Mouse (Mus musculus) small intestine, adult 10 weeks (tissue): Measurements from ENCODE around the gene Cyp2t4. TPM values are rescaled to one million over a fixed set of nuclear protein-coding genes. Genes with fewer than 3 reads are reported as not detected.

ENCODE experiments used
- polyA plus RNA-seq: library from polyadenylated mRNA; stranded (reverse); fragments of 350-450 nt; fragmentation: Illumina TruSeq; extraction: RNeasy Lipid Tissue Mini Kit (QIAGEN cat#74804); gene quantifications from one replicate; pipeline ENCODE4 v1.2.3, GENCODE M21; 2014; ENCODE audit warnings: low replicate concordance

Gene Cyp2t4
- not detected for polyA plus RNA-seq

GRCm38 (mm10) chr7:27153205-27153764 is at the start of gene Cyp2t4:
Cyp2t4 (plus strand) TSS chr7:27153714.

DNA sequence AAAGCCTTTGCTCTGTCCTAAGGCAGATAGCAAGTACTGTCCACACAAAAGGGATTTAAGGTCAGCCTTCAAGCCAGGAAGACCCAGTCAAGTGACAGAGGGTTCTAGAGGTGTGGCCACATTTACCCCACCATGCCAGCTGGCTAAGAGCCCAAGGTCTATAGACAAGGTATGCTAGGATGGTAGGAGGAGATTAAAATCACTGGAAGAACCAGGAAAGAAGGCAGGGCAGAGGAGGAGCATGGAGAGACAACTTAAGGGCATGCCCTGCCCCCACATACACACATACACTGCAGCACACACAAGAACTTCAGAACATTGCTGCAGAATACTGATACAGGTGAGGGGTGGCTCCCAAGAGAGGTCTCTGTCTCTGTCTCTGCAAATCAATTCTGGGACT is 33.8 kb upstream of the Cyp2t4 start, which contains the start of gene Cyp2f2:
Cyp2f2 (plus strand) TSS at position 234 of the 400 bp plus-strand sequence.

DNA sequence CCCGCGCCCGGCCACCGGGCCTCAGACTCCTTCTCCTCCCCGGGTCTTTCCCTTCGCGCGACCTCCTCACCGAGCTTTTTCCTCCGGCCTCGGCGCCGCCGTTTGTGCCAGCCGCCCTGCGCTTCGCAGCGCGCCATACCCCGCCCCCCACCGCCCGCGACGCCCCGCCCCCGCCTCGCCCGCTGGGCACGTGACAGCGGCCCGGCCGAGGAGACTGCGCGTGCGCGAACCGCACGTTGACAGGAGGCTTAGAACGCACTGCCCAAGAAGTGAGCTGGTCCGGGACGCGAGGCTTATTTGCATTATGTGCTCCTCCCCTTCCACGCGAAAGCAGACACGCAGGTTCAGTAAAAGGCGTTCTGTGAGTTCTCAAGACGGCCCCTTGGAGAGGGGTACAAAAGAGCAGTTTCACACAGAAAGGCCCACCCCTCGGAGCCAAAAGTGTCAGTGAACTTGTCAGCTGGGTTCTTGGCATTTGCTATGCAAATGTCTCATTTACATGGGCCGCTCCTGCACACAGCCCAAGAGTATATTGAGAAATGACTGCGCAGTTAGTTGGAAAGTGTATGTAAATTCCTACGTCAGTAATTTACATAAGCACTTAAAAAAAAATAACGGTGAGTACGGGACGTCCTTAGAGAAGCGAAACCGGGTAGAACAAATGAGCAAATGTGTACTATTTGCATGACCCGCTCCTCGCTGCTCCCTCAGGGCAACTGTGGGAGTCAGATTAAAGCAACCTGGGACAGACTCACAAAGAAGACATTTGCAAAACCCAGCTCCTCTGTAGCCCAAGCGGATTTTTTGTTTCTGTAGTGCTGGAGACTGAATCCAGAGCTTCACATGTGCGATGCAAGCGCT is 13.3 kb downstream of the Cyp2t4 start, which contains the start of gene Egln2:
Egln2 (minus strand) TSS at position 189 of the 861 bp plus-strand sequence.

DNA sequence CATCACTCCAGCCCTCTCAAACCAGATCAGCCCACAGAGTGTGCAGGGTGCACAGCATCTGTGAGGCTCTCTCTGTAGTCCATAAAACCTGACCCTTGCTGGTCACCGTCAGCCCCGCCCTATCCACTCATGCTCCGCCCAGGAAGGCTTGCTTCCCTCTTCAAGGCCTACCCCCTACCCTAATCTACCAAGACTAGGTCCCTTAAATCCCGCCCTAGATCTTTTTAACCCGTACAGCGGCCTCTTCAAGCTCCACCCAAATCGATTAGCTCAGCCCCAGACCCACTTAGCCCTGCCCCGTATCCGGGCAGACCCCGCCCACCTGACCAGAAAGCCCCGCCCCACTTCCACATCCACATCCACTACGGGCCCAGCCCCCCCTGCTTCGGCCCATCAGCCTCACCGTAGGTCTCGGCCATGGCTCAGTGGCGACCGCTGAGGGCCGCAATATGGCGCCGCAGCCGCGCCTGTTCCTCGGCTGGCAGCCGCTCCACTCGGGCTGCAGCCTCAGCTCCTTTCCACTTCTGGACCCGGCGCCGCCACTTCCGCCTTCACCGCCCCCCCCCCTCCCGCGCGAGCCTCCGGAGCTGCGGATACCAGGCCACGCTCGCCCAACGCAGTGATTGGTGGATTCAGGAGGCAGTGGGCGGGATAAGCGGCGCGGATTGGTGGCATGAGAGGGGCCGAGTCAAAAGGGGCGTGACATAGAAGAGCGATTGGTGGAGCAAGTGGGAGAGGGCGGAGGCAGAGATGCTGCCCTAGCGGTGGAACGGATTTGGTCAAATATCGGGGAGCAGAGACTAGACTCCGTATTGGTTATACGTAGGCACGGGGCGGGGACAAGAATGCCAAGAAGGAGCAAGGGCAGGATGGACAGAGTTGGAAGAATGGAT is 25.1 kb downstream of the Cyp2t4 start, which contains the start of gene Rab4b:
Rab4b (minus strand) TSS at position 573 of the 893 bp plus-strand sequence.

GRCm38 (mm10) chr7:27180837-27181695 is 27.6 kb downstream of the Cyp2t4 start, which contains the start of the genes Gm21983 and Mia:
Gm21983 (minus strand) TSS chr7:27181086.
Mia (minus strand) TSS chr7:27181157.

GRCm38 (mm10) chr7:27195681-27196611 is 42.4 kb downstream of the Cyp2t4 start, which contains the start of the genes BC024978 and Snrpa:
BC024978 (plus strand) TSS chr7:27195781.
Snrpa (minus strand) TSS chr7:27196271.

Other genes with a start within 250 kb of the Cyp2t4 start
- gene Cyp2a22, start 214.3 kb upstream of the Cyp2t4 start, polyA plus RNA-seq = not detected
- 1.1 TPM for gene Cyp2a12, start 124.6 kb upstream of the Cyp2t4 start, polyA plus RNA-seq
- not detected for gene Cyp2f2, start 33.8 kb upstream of the Cyp2t4 start, polyA plus RNA-seq
- 4.3 TPM for gene Egln2, start 13.1 kb downstream of the Cyp2t4 start, polyA plus RNA-seq
- gene Rab4b, start 25.2 kb downstream of the Cyp2t4 start, polyA plus RNA-seq = 2.8 TPM
- not detected for gene Gm21983, start 27.4 kb downstream of the Cyp2t4 start, polyA plus RNA-seq
- gene Mia, start 27.4 kb downstream of the Cyp2t4 start, polyA plus RNA-seq = not detected
- 4.9 TPM for gene BC024978, start 42.1 kb downstream of the Cyp2t4 start, polyA plus RNA-seq
- gene Snrpa, start 42.6 kb downstream of the Cyp2t4 start, polyA plus RNA-seq = 2.3 TPM
- 0.45 TPM for gene Itpkc, start 74.9 kb downstream of the Cyp2t4 start, polyA plus RNA-seq
- not detected for gene Coq8b, start 79.3 kb downstream of the Cyp2t4 start, polyA plus RNA-seq
- 0.07 TPM for gene Numbl, start 104.7 kb downstream of the Cyp2t4 start, polyA plus RNA-seq
- not detected for gene Ltbp4, start 184.0 kb downstream of the Cyp2t4 start, polyA plus RNA-seq
- gene Shkbp1, start 202.3 kb downstream of the Cyp2t4 start, polyA plus RNA-seq = not detected
- not detected for gene Gm20479, start 203.7 kb downstream of the Cyp2t4 start, polyA plus RNA-seq